Mouse (Mus musculus): ENCODE data around the gene Gpld1.
A peak's percentile ranks its signal among the peaks of the same experiment; 100 is the strongest.

Gene Gpld1

GRCm38 (mm10) chr13:24942512-24943282 lies at the start of gene Gpld1:
TSS of gene Gpld1 (plus strand) at chr13:24943152.
- peak; percentile 52 for DNase-seq

- DNase-seq = no peak
Observed at GRCm38 (mm10) chr13:24893880-24894279, 49.1 kb upstream of the Gpld1 start.

- no peak for DNase-seq
Observed at GRCm38 (mm10) chr13:24901916-24902315, 41.0 kb upstream of the Gpld1 start.

- no peak for DNase-seq
Observed at GRCm38 (mm10) chr13:24903412-24903811, 39.5 kb upstream of the Gpld1 start.

- no peak for DNase-seq
Observed at GRCm38 (mm10) chr13:24905422-24905821, 37.5 kb upstream of the Gpld1 start.

GRCm38 (mm10) chr13:24906831-24907570 lies 36.0 kb upstream of the Gpld1 start:
- no peak for DNase-seq

GRCm38 (mm10) chr13:24909112-24909511 lies 33.8 kb upstream of the Gpld1 start:
- no peak for DNase-seq

- no peak for DNase-seq
Observed at GRCm38 (mm10) chr13:24913576-24913975, 29.4 kb upstream of the Gpld1 start.

- no peak for DNase-seq
Observed at GRCm38 (mm10) chr13:24914915-24915314, 28.0 kb upstream of the Gpld1 start.

GRCm38 (mm10) chr13:24915831-24916230 lies 27.1 kb upstream of the Gpld1 start:
- DNase-seq = no peak

GRCm38 (mm10) chr13:24920333-24920977 lies 22.5 kb upstream of the Gpld1 start:
- DNase-seq = peak; percentile 45

GRCm38 (mm10) chr13:24921281-24921680 lies 21.7 kb upstream of the Gpld1 start:
- no peak for DNase-seq

- no peak for DNase-seq
Observed at GRCm38 (mm10) chr13:24923991-24924390, 19.0 kb upstream of the Gpld1 start.

- no peak for DNase-seq
Observed at GRCm38 (mm10) chr13:24930591-24930990, 12.4 kb upstream of the Gpld1 start.

- DNase-seq = no peak
Observed at GRCm38 (mm10) chr13:24933199-24933598, 9.8 kb upstream of the Gpld1 start.

- no peak for DNase-seq
Observed at GRCm38 (mm10) chr13:24936772-24937107, 6.2 kb upstream of the Gpld1 start.

- peak; percentile 79 for DNase-seq
Observed at GRCm38 (mm10) chr13:24937108-24937838, 5.7 kb upstream of the Gpld1 start, which contains the start of gene Aldh5a1. TSS of gene Aldh5a1 (minus strand) at chr13:24937661.

- no peak for DNase-seq
Observed at GRCm38 (mm10) chr13:24937839-24938166, 5.1 kb upstream of the Gpld1 start.

- DNase-seq = peak; percentile 88
Observed at GRCm38 (mm10) chr13:24938683-24939082, 4.3 kb upstream of the Gpld1 start.

GRCm38 (mm10) chr13:24939472-24939871 lies 3.5 kb upstream of the Gpld1 start:
- DNase-seq = peak; percentile 46

GRCm38 (mm10) chr13:24943303-24943702 lies 351 bp downstream of the Gpld1 start:
- no peak for DNase-seq

- peak; percentile 26 for DNase-seq
Observed at GRCm38 (mm10) chr13:24945567-24945966, 2.6 kb downstream of the Gpld1 start.

GRCm38 (mm10) chr13:24947158-24947557 lies 4.2 kb downstream of the Gpld1 start:
- no peak for DNase-seq
